Mouse (Mus musculus): Measurements from ENCODE around the gene Ms4a4d. TPM values are rescaled to one million over a fixed set of nuclear protein-coding genes. Genes with fewer than 3 reads are reported as not detected.
"Not testable (repeated sequence)": the region's sequence is repeated elsewhere in the genome, so short reads cannot be mapped to it uniquely, and the experiment has no call there.

Ms4a4d gene
- total RNA-seq (2015) (0.21 and 0.54 TPM in 2 replicates), total RNA-seq (2017) (0.53 TPM in 1 of 2 replicates, not detected in the other)

GRCm38 (mm10) chr19:11536593-11536992 is at the start of gene Ms4a4d:
Gene Ms4a4d (plus strand): TSS chr19:11536801.
- ATAC-seq (ENCODE audit: poor library complexity, severe bottlenecking), result no peak

- no peak for ATAC-seq (ENCODE audit: poor library complexity, severe bottlenecking)
These were observed 45.0 kb upstream of the Ms4a4d start for GRCm38 (mm10) chr19:11491406-11492189.

GRCm38 (mm10) chr19:11492671-11493070 is 43.9 kb upstream of the Ms4a4d start:
- no peak for ATAC-seq (ENCODE audit: poor library complexity, severe bottlenecking)

GRCm38 (mm10) chr19:11494519-11494918 is 42.1 kb upstream of the Ms4a4d start:
- peak; percentile 60 for ATAC-seq (ENCODE audit: poor library complexity, severe bottlenecking)

- ATAC-seq (ENCODE audit: poor library complexity, severe bottlenecking), result no peak
These were observed 40.2 kb upstream of the Ms4a4d start for GRCm38 (mm10) chr19:11496361-11496760.

- peak; percentile 56; the same call in 1 of the 2 replicates for ATAC-seq (ENCODE audit: poor library complexity, severe bottlenecking)
These were observed 39.3 kb upstream of the Ms4a4d start for GRCm38 (mm10) chr19:11497300-11497699.

- ATAC-seq (ENCODE audit: poor library complexity, severe bottlenecking), result no peak
These were observed 35.8 kb upstream of the Ms4a4d start for GRCm38 (mm10) chr19:11500796-11501195.

- ATAC-seq (ENCODE audit: poor library complexity, severe bottlenecking), result no peak
These were observed 35.3 kb upstream of the Ms4a4d start for GRCm38 (mm10) chr19:11501326-11501725.

- ATAC-seq (ENCODE audit: poor library complexity, severe bottlenecking), result no peak
These were observed 31.7 kb upstream of the Ms4a4d start for GRCm38 (mm10) chr19:11504857-11505256.

GRCm38 (mm10) chr19:11513458-11513857 is 23.1 kb upstream of the Ms4a4d start:
- peak; percentile 85 for ATAC-seq (ENCODE audit: poor library complexity, severe bottlenecking)

GRCm38 (mm10) chr19:11516246-11516645 is 20.4 kb upstream of the Ms4a4d start, which contains the start of gene Ms4a6b:
Gene Ms4a6b (plus strand): TSS chr19:11516512.
- ATAC-seq (ENCODE audit: poor library complexity, severe bottlenecking), result no peak

- no peak for ATAC-seq (ENCODE audit: poor library complexity, severe bottlenecking)
These were observed 19.8 kb upstream of the Ms4a4d start for GRCm38 (mm10) chr19:11516845-11517244.

GRCm38 (mm10) chr19:11517373-11517772 is 19.2 kb upstream of the Ms4a4d start:
- peak; percentile 35 for ATAC-seq (ENCODE audit: poor library complexity, severe bottlenecking)

GRCm38 (mm10) chr19:11518356-11518755 is 18.2 kb upstream of the Ms4a4d start:
- peak; percentile 70 for ATAC-seq (ENCODE audit: poor library complexity, severe bottlenecking)

GRCm38 (mm10) chr19:11520146-11520545 is 16.5 kb upstream of the Ms4a4d start:
- no peak for ATAC-seq (ENCODE audit: poor library complexity, severe bottlenecking)

GRCm38 (mm10) chr19:11533421-11533820 is 3.2 kb upstream of the Ms4a4d start:
- ATAC-seq (ENCODE audit: poor library complexity, severe bottlenecking), result peak; percentile 43; the same call in 1 of the 2 replicates

- ATAC-seq (ENCODE audit: poor library complexity, severe bottlenecking), result no peak
These were observed 2.6 kb upstream of the Ms4a4d start for GRCm38 (mm10) chr19:11533888-11534445.

- ATAC-seq (ENCODE audit: poor library complexity, severe bottlenecking), result no peak
These were observed 735 bp downstream of the Ms4a4d start for GRCm38 (mm10) chr19:11537336-11537735.

- ATAC-seq (ENCODE audit: poor library complexity, severe bottlenecking), result peak; percentile 85
These were observed 3.7 kb downstream of the Ms4a4d start for GRCm38 (mm10) chr19:11540166-11540821.

GRCm38 (mm10) chr19:11544383-11544782 is 7.8 kb downstream of the Ms4a4d start:
- ATAC-seq (ENCODE audit: poor library complexity, severe bottlenecking), result not testable (repeated sequence)

GRCm38 (mm10) chr19:11547911-11548310 is 11.3 kb downstream of the Ms4a4d start:
- ATAC-seq (ENCODE audit: poor library complexity, severe bottlenecking), result no peak

GRCm38 (mm10) chr19:11554726-11555125 is 18.1 kb downstream of the Ms4a4d start:
- no peak for ATAC-seq (ENCODE audit: poor library complexity, severe bottlenecking)
